Mouse (Mus musculus) hindbrain, embryonic 14.5 days (tissue): ENCODE results near the gene March1. TPM values are rescaled to one million over a fixed set of nuclear protein-coding genes. Genes with fewer than 3 reads are reported as not detected.
"Not testable (repeated sequence)": the region's sequence is repeated elsewhere in the genome, so short reads cannot be mapped to it uniquely, and the experiment has no call there.

ENCODE experiments used
- ATAC-seq: fragments of 200-750 bp; cut with Nextera tagmentation; 2 replicates; pipeline ENCODE4 v1.8.0; 2017; ENCODE audit warnings: moderate number of reproducible peaks, mild to moderate bottlenecking, moderate TSS enrichment, moderate library complexity; ENCODE audit not compliant: low FRiP score
- DNase-seq: peaks from one replicate; pipeline ENCODE4 v3.0.0-alpha.2; 2015; ENCODE audit warnings: low spot score
- H3K27ac ChIP-seq: fragments of 300-500 bp; sonication (generic); 2 replicates; pipeline ENCODE4 v1.5.1; 2014; ENCODE audit warnings: mild to moderate bottlenecking, moderate library complexity
- H3K27me3 ChIP-seq: fragments of 300-500 bp; sonication (generic); 2 replicates; pipeline ENCODE4 v1.6.1; 2014; ENCODE audit warnings: mild to moderate bottlenecking, low read length, mixed read lengths; ENCODE audit not compliant: control insufficient read depth, insufficient read depth
- H3K36me3 ChIP-seq: fragments of 300-500 bp; sonication (generic); replicated peaks from 2 replicates; pipeline ENCODE4 v1.6.1; 2014; ENCODE audit not compliant: control insufficient read depth, insufficient read depth
- H3K4me1 ChIP-seq: fragments of 300-500 bp; sonication (generic); replicated peaks from 2 replicates; pipeline ENCODE4 v1.6.1; 2014; ENCODE audit warnings: antibody characterized with exemption, low read length, mixed read lengths; ENCODE audit not compliant: control insufficient read depth, insufficient read depth
- H3K4me2 ChIP-seq: fragments of 300-500 bp; sonication (generic); replicated peaks from 2 replicates; pipeline ENCODE4 v1.6.1; 2014; ENCODE audit warnings: mild to moderate bottlenecking, moderate library complexity
- H3K4me3 ChIP-seq: fragments of 300-500 bp; sonication (generic); replicated peaks from 2 replicates; pipeline ENCODE4 v1.5.1; 2014; ENCODE audit warnings: mild to moderate bottlenecking, low read length
- H3K9ac ChIP-seq: fragments of 300-500 bp; sonication (generic); 2 replicates; pipeline ENCODE4 v1.6.1; 2014
- H3K9me3 ChIP-seq: fragments of 300-500 bp; sonication (generic); 2 replicates; pipeline ENCODE4 v1.6.1; 2016; ENCODE audit warnings: low read length; ENCODE audit not compliant: control insufficient read depth
- WGBS: fragments of 180-500 bp; shearing (Covaris S2); extraction: QIAGEN DNeasy Blood & Tissue Kit; methylation state at CpG from one replicate; pipeline ENCODE4 v1.1.7; 2014; 5-methylcytosine and 5-hydroxymethylcytosine counted together
- polyA plus RNA-seq: library from polyadenylated mRNA; unstranded; fragments of >200 nt; fragmentation: Nextera tagmentation; extraction: Ambion mirVana; gene quantifications from 2 replicates; pipeline ENCODE4 v1.2.1, GENCODE M21; 2014

March1 gene
- polyA plus RNA-seq, 1 experiment from 2014 or later = 48.2 TPM

- WGBS = 89% methylated on average over 6 of the region's 6 CpGs
- Histone ChIP-seq H3K9me3 (no peaks in the 10 kb centered on the region), H3K9ac (no peak overlapping the region), H3K4me1 (no peaks in the 10 kb centered on the region), H3K27me3 (no peaks in the 10 kb centered on the region), H3K4me2 (no peak overlapping the region), H3K4me3 (no peak overlapping the region), H3K27ac (no peak overlapping the region), H3K36me3 (no peaks in the 10 kb centered on the region)
- ATAC-seq = no peak
- no peak for DNase-seq
These were observed 789.1 kb downstream of the March1 start for GRCm38 (mm10) chr8:66406596-66407361.

- Histone ChIP-seq H3K4me1 (no peaks in the 10 kb centered on the region), H3K9me3 (no peaks in the 10 kb centered on the region), H3K27me3 (no peaks in the 10 kb centered on the region), H3K4me2 (no peak overlapping the region), H3K27ac (no peak overlapping the region), H3K9ac (no peak overlapping the region), H3K4me3 (no peak overlapping the region), H3K36me3 (no peaks in the 10 kb centered on the region)
- ATAC-seq = no peak
- 84% methylated on average over 9 of the region's 9 CpGs for whole genome bisulfite sequencing
- DNase-seq = no peak
These were observed 792.4 kb downstream of the March1 start for GRCm38 (mm10) chr8:66410080-66410615.

- 66% methylated on average over 2 of the region's 2 CpGs for WGBS
- H3K27me3 ChIP-seq = no peaks in the 10 kb centered on the region
- ATAC-seq = no peak
- no peaks in the 10 kb centered on the region for H3K9me3 ChIP-seq
- H3K4me2 ChIP-seq = no peak overlapping the region
- no peaks in the 10 kb centered on the region for H3K36me3 ChIP-seq
- H3K9ac ChIP-seq = no peak overlapping the region
- DNase-seq = no peak
- H3K4me1 ChIP-seq = no peaks in the 10 kb centered on the region
- H3K4me3 ChIP-seq = no peak overlapping the region
- H3K27ac ChIP-seq = no peak overlapping the region
These were observed 795.4 kb downstream of the March1 start for GRCm38 (mm10) chr8:66413101-66413500.

GRCm38 (mm10) chr8:66415234-66415633 is 797.5 kb downstream of the March1 start:
- Histone ChIP-seq H3K4me3 (no peak overlapping the region), H3K9me3 (no peaks in the 10 kb centered on the region), H3K4me1 (no peaks in the 10 kb centered on the region), H3K36me3 (no peaks in the 10 kb centered on the region), H3K27ac (no peak overlapping the region), H3K9ac (no peak overlapping the region), H3K27me3 (no peaks in the 10 kb centered on the region), H3K4me2 (no peak overlapping the region)
- ATAC-seq (no peak), DNase-seq (no peak)
- 91% methylated on average over 2 of the region's 2 CpGs for WGBS

- H3K4me3 ChIP-seq, DNase-seq, ATAC-seq, H3K36me3 ChIP-seq, H3K4me1 ChIP-seq, H3K27me3 ChIP-seq, H3K9ac ChIP-seq, H3K9me3 ChIP-seq, H3K27ac ChIP-seq, H3K4me2 ChIP-seq: not testable (repeated sequence)
- 84% methylated on average over 4 of the region's 4 CpGs for WGBS
These were observed 799.9 kb downstream of the March1 start for GRCm38 (mm10) chr8:66417591-66417990.

GRCm38 (mm10) chr8:66430639-66431038 is 812.9 kb downstream of the March1 start:
- no peaks in the 10 kb centered on the region for H3K36me3 ChIP-seq
- no peaks in the 10 kb centered on the region for H3K9me3 ChIP-seq
- no peak for ATAC-seq
- H3K4me1 ChIP-seq = no peaks in the 10 kb centered on the region
- 78% methylated on average over 2 of the region's 2 CpGs for WGBS
- no peak for DNase-seq
- no peaks in the 10 kb centered on the region for H3K27me3 ChIP-seq
- no peak overlapping the region for H3K27ac ChIP-seq
- H3K4me2 ChIP-seq = no peak overlapping the region
- no peak overlapping the region for H3K4me3 ChIP-seq
- H3K9ac ChIP-seq = no peak overlapping the region

GRCm38 (mm10) chr8:66433577-66433976 is 815.9 kb downstream of the March1 start:
- ATAC-seq = no peak
- Histone ChIP-seq H3K4me1 (no peaks in the 10 kb centered on the region), H3K27me3 (no peaks in the 10 kb centered on the region), H3K36me3 (no peaks in the 10 kb centered on the region), H3K4me3 (no peak overlapping the region), H3K27ac (no peak overlapping the region), H3K9ac (no peak overlapping the region), H3K9me3 (no peaks in the 10 kb centered on the region), H3K4me2 (no peak overlapping the region)
- no peak for DNase-seq

- 96% methylated on average over 1 of the region's 1 CpGs for WGBS
- ATAC-seq (no peak), DNase-seq (no peak)
- no peak overlapping the region for H3K4me2 ChIP-seq
- no peaks in the 10 kb centered on the region for H3K9me3 ChIP-seq
- no peak overlapping the region for H3K4me3 ChIP-seq
- no peaks in the 10 kb centered on the region for H3K27me3 ChIP-seq
- no peaks in the 10 kb centered on the region for H3K4me1 ChIP-seq
- H3K27ac ChIP-seq = no peak overlapping the region
- no peaks in the 10 kb centered on the region for H3K36me3 ChIP-seq
- no peak overlapping the region for H3K9ac ChIP-seq
These were observed 819.1 kb downstream of the March1 start for GRCm38 (mm10) chr8:66436804-66437203.

GRCm38 (mm10) chr8:66437929-66438328 is 820.2 kb downstream of the March1 start:
- no peak for ATAC-seq
- H3K27me3 ChIP-seq = no peaks in the 10 kb centered on the region
- no peak overlapping the region for H3K4me2 ChIP-seq
- no peaks in the 10 kb centered on the region for H3K9me3 ChIP-seq
- H3K27ac ChIP-seq = no peak overlapping the region
- no peak overlapping the region for H3K9ac ChIP-seq
- no peak overlapping the region for H3K4me3 ChIP-seq
- no peaks in the 10 kb centered on the region for H3K36me3 ChIP-seq
- no peak for DNase-seq
- H3K4me1 ChIP-seq = no peaks in the 10 kb centered on the region
- WGBS = 91% methylated on average over 3 of the region's 3 CpGs
